Mouse (Mus musculus): ENCODE measurements around the gene 1700037C18Rik. TPM values are rescaled to one million over a fixed set of nuclear protein-coding genes. Genes with fewer than 3 reads are reported as not detected.

The 1700037C18Rik gene
- total and polyA plus RNA-seq, 3 experiments, result 3.5 to 7.2 TPM; not detected in 1

DNA sequence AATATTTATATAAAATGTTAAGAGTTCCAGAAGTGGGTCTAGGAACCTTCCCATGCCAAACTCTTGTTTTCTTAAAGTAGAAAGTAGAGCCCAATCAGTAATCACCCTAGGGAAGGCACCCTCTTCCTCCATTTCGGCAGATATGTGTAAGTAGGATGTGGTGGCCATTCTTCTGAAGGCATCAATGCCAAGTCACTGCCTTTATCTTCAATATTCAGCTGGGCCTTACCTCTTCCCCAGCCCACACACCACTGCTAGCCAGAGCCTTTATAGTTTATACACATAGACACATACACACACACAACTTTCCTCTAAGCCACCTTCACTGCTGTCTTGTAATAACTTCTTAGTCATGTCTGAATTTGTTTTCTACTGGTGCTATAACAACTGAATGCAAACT is 52.7 kb downstream of the 1700037C18Rik start:
- DNase-seq (ENCODE audit: low read depth, low spot score), result peak; percentile 46
- Histone ChIP-seq H3K4me1 (ENCODE audit: control insufficient read depth in 1 of 2, insufficient read depth in 2 of 2, low read length in 2 of 2) (no peaks in the 10 kb centered on the region), H3K36me3 (ENCODE audit: control insufficient read depth in 1 of 2, insufficient read depth in 2 of 2, low read length in 2 of 2) (peaks cover 0 to 4% of the 10 kb centered on the region in 2 experiments; a peak in 2 of 4 replicates), H3K4me3 (ENCODE audit: control insufficient read depth in 1 of 2, insufficient read depth in 1 of 2, low read depth in 2 of 2, low read length in 2 of 2) (no peak overlapping the region), H3K79me2 (ENCODE audit: control insufficient read depth, insufficient read depth, low read length, poor library complexity) (no peaks in the 10 kb centered on the region), H3K27ac (ENCODE audit: control insufficient read depth, low read depth, low read length) (no peak overlapping the region), H3K27me3 (ENCODE audit: control insufficient read depth in 1 of 2, insufficient read depth in 2 of 2, low read length in 2 of 2) (no peaks in the 10 kb centered on the region), H3K9me3 (replicated peaks; ENCODE audit: insufficient read depth, low read length) (no peaks in the 10 kb centered on the region), H3K9ac (ENCODE audit: control insufficient read depth, low read depth, low read length, poor library complexity, severe bottlenecking) (no peak overlapping the region)
- TF ChIP-seq CTCF (IDR thresholded peaks at IDR 0.05 in 2 of 3, conservative IDR thresholded peaks at IDR 0.05 in 1 of 3; ENCODE audit: control insufficient read depth in 1 of 3, insufficient read depth in 1 of 3, low read depth in 2 of 3, low read length in 3 of 3, poor library complexity in 1 of 3, severe bottlenecking in 1 of 3) (no peak), POLR2A (IDR thresholded peaks at IDR 0.05; ENCODE audit: control insufficient read depth in 1 of 2, insufficient read depth in 1 of 2, low read depth in 1 of 2, low read length in 2 of 2, poor library complexity in 1 of 2) (no peak), NRF1 (IDR thresholded peaks at IDR 0.05; ENCODE audit: insufficient read depth, low read depth, low read length, poor library complexity, severe bottlenecking) (no peak), SIN3A (IDR thresholded peaks at IDR 0.05; ENCODE audit: low read length) (no peak), POLR2AphosphoS2 (IDR thresholded peaks at IDR 0.05; ENCODE audit: low read length) (no peak), TCF12 (IDR thresholded peaks at IDR 0.05; ENCODE audit: low read depth, low read length) (0 out of 2 replicates have a peak, but pooled peaks have one; percentile 10), MXI1 (IDR thresholded peaks at IDR 0.05; ENCODE audit: low read depth, low read length) (no peak), ZKSCAN1 (IDR thresholded peaks at IDR 0.05; ENCODE audit: low read depth, low read length) (no peak), TAL1 (IDR thresholded peaks at IDR 0.05; ENCODE audit: low read length) (peak; percentile 49), NELFE (IDR thresholded peaks at IDR 0.05; ENCODE audit: low read depth, low read length) (no peak), BHLHE40 (IDR thresholded peaks at IDR 0.05; ENCODE audit: borderline replicate concordance, low read depth, low read length) (no peak), MAFK (IDR thresholded peaks at IDR 0.05; ENCODE audit: borderline replicate concordance, low read depth, low read length) (no peak), SMC3 (IDR thresholded peaks at IDR 0.05; ENCODE audit: low read depth, low read length) (no peak)

- no peak overlapping the region for H3K27ac ChIP-seq (ENCODE audit: control insufficient read depth, low read depth, low read length)
- H3K4me1 ChIP-seq (ENCODE audit: control insufficient read depth in 1 of 2, insufficient read depth in 2 of 2, low read length in 2 of 2), result no peaks in the 10 kb centered on the region
These were observed 53.9 kb downstream of the 1700037C18Rik start for GRCm38 (mm10) chr16:3854437-3855182.

More at GRCm38 (mm10) chr16:3854437-3855182, 53.9 kb downstream of the 1700037C18Rik start:
- no peak for TF ChIP-seq BHLHE40 (IDR thresholded peaks at IDR 0.05; ENCODE audit: borderline replicate concordance, low read depth, low read length)
- no peak for TF ChIP-seq TAL1 (IDR thresholded peaks at IDR 0.05; ENCODE audit: low read length)
- no peak for TF ChIP-seq POLR2AphosphoS5 (IDR thresholded peaks at IDR 0.05; ENCODE audit: borderline replicate concordance, low read depth, low read length)
- TF ChIP-seq MAX (IDR thresholded peaks at IDR 0.05; ENCODE audit: low read length), result no peak
- no peak for TF ChIP-seq SMC3 (IDR thresholded peaks at IDR 0.05; ENCODE audit: low read depth, low read length)
- TF ChIP-seq USF2 (IDR thresholded peaks at IDR 0.05; ENCODE audit: borderline replicate concordance in 1 of 2, insufficient read depth in 1 of 2, low read depth in 1 of 2, low read length in 2 of 2), result no peak
- no peak for TF ChIP-seq MYB (IDR thresholded peaks at IDR 0.05; ENCODE audit: low read depth, low read length)
- TF ChIP-seq ZMIZ1 (IDR thresholded peaks at IDR 0.05; ENCODE audit: low read depth, low read length), result no peak
- TF ChIP-seq ZNF384 (IDR thresholded peaks at IDR 0.05; ENCODE audit: low read depth, low read length), result no peak
- TF ChIP-seq ELF1 (IDR thresholded peaks at IDR 0.05; ENCODE audit: low read depth, low read length), result no peak
- TF ChIP-seq GABPA (IDR thresholded peaks at IDR 0.05; ENCODE audit: low read depth, low read length), result no peak
- no peak for TF ChIP-seq ZC3H11A (IDR thresholded peaks at IDR 0.05; ENCODE audit: low read depth, low read length)
- TF ChIP-seq TBP (IDR thresholded peaks at IDR 0.05; ENCODE audit: low read depth, low read length), result no peak
- no peak for TF ChIP-seq POLR2AphosphoS2 (IDR thresholded peaks at IDR 0.05; ENCODE audit: low read length)
- no peak for TF ChIP-seq KAT2A (conservative IDR thresholded peaks at IDR 0.05; ENCODE audit: low read depth, low read length)
- no peak for TF ChIP-seq GATA1 (IDR thresholded peaks at IDR 0.05; ENCODE audit: low read depth, low read length)
- DNase-seq (ENCODE audit: low read depth, low spot score), result no peak
- no peaks in the 10 kb centered on the region for H3K9me3 ChIP-seq (replicated peaks; ENCODE audit: insufficient read depth, low read length)
- no peak overlapping the region for H3K4me3 ChIP-seq (ENCODE audit: control insufficient read depth in 1 of 2, insufficient read depth in 1 of 2, low read depth in 2 of 2, low read length in 2 of 2)
- H3K79me2 ChIP-seq (ENCODE audit: control insufficient read depth, insufficient read depth, low read length, poor library complexity), result no peaks in the 10 kb centered on the region
- no peak overlapping the region for H3K9ac ChIP-seq (ENCODE audit: control insufficient read depth, low read depth, low read length, poor library complexity, severe bottlenecking)
- no peaks in the 10 kb centered on the region for H3K27me3 ChIP-seq (ENCODE audit: control insufficient read depth in 1 of 2, insufficient read depth in 2 of 2, low read length in 2 of 2)
- H3K36me3 ChIP-seq (ENCODE audit: control insufficient read depth in 1 of 2, insufficient read depth in 2 of 2, low read length in 2 of 2), result peaks cover 0 to 4% of the 10 kb centered on the region in 2 experiments; a peak in 2 of 4 replicates

Data from MEL (cell line).